Mouse (Mus musculus) layer of hippocampus, adult 9-11 months (tissue): ENCODE data around the gene Lrrc32.

Experiments
- DNase-seq: peaks from one replicate; pipeline ENCODE4 v3.0.0; 2022

Gene Lrrc32

DNA sequence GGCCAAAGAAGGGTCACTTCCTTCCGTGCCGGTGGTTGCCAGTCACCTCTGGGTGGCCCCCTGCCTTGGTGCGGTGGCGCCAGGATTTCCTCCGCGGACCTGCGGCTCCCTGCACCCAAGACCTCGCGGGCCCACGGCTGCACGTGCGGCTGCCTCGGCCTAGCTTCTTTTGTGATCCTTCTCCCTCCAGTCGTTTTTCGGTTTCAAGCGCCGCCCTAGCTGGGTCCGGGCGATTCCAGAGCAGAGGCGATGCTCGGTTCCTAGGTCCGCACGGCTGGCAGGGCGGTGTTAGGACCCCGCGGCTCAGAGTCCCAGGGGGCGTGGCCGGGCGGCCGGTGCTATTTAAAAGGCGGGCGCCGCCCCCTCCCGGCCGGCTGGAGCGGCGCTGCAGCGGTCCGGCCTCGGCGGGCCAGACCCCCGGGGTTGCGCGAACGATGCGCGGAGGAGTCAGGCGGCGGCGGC lies 571 bp downstream of the Lrrc32 start:
- peak; percentile 34 for DNase-seq

DNA sequence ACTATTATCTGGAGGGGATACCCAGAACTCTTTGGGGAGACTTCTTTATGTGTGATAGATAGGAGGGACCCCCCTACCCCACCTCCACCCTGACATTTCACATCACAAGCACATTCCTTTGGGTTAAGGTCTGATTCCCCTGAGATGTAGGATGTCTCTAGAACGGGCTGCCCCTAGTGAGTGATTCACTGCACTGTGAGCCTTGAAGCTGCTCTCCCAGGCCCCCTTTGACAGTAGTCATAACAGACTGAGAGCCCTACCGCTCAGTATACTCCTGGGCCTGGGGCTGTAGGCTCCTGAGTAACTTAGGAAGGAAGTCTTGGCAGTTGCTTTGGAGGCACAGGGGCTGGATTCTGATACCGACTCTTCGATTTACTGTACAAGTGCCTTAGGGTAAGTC lies 1.2 kb downstream of the Lrrc32 start:
- no peak for DNase-seq

DNA sequence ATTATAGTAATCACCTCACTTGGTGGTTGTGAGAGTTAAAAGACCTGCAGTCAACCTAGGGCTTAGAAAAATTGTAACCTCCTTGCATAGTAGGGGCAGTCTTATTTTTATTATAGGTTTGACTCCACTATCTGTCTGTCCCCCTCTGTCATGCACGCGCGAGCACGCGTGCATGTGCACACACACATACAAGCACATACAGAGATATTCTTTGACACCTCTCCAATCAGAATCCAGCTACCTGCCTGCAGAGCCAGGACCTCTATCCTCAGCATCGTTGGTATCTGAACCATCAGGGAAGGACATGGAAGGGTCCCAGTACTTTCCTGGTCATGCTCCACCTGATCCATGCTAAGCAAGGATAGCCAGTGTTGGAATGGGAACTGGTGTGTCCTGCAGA lies 1.8 kb downstream of the Lrrc32 start:
- no peak for DNase-seq

DNA sequence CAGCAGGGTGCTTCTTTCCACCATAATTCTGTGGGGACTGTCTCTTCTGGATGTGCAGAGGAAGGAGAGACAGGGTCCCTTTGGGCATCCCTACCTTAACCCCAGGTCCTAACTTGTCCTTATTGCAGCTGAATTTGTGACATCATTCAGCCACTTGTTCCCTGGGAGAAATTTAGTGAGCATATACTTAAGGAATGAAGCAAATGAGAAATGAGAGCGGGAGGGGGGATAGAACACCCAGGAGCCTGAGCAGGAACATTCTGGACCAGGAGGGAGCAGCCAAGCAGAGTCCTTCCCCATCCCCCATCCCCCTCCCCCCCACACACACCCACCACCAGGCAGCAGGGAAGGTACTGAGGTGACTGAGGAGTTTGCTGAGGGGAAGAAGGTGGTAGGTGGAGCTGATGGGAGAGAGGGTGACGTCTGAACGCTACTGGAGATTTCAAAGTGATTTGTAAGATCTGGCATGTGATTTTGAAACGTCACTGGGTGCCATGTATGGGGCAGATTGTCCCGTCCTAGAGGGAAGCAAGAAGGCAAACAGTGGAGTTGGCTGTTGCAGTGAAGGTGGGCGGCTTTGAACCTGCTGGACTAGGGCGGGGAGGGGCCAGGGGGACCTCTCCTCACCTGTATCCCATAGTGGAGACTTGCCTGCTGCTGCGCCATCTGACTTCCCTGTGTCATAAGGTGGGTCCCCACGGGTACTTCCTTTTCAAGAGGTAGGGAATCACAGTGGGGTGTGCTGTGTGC lies 2.5 kb downstream of the Lrrc32 start:
- no peak for DNase-seq

DNA sequence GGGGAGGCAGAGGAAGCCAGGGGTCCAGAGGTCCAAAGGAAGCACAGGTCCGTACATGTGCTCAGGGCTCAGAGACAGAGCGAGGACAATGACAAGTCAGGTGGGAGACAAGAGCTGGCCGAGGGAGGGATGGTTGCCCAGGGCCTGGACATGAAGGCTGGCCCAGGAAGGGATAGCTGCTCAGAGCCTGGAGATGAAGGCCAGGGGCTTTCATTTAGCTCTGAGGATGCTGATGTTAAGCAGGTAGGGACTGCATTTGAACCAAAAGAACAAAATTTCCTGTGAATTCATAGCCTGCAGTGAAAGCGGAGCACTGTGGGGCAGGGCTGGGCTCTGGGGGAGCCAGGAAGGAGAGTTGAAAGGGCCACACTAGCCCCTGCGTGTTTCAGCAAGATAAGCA lies 3.2 kb downstream of the Lrrc32 start:
- no peak for DNase-seq

DNA sequence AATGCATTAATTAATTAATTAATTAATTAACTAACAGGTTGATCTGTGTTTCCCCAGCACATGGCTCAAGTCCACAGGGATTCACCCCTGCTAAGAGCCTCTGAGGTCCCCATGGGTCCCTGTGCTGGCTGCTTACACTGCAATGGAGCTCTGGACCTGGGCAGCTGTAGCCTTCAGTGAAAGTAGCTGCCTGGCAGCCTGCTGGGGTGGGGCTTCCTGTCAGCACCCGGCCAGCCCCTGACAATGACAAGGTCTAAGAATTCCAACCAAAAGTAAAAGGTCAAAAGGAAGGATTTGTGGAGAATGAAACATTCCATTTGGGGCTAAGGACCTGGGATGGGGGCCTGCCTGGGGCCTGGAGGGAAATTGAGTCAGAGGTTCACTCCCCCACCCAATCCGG lies 4.2 kb downstream of the Lrrc32 start:
- DNase-seq, result no peak

DNA sequence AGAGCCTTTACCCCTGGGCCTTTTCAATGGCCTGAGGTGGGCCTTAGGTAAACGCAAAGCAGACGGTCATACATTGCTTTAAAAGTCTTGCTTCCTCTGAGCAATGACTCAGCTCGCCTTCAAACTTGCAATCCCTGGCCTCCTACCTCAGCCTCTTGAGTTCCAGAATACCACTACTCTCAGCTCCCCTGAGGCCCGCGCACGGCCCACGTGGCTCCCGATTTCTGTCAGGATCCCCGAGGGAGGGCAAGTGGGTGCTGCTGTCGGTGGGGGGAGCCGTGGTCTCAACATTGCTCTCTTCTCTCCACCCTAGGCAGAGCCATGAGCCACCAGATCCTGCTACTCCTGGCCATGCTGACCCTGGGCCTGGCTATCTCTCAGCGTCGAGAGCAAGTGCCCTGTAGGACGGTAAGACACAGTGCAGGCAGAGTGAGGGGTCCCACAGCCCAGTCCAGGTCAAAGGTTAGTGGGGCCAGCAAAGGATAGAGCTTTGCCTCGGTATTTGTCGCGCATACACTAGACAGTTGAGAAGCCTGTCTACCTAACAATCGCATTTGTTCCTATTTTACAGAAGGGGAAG lies 4.9 kb downstream of the Lrrc32 start:
- no peak for DNase-seq

DNA sequence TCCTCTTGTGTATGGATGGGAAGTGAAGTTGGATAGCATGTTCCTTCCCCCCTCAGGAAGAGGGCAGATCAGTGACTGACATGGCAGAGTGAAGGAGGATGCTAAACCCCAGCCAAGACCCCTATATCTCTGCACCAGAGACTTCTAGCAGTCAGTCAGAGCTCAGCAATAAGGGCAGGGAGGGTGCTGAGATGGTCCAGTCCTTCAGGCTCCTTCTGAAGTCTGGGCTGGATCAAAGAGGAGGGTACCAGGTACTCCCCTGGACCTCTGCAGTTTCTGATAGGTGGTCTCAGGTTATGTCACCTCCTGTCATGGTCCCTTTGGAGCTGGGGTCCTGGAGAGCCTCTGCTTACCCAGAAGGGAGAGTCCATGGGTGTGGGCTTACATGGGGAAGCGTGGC lies 6.5 kb downstream of the Lrrc32 start:
- DNase-seq, result no peak

DNA sequence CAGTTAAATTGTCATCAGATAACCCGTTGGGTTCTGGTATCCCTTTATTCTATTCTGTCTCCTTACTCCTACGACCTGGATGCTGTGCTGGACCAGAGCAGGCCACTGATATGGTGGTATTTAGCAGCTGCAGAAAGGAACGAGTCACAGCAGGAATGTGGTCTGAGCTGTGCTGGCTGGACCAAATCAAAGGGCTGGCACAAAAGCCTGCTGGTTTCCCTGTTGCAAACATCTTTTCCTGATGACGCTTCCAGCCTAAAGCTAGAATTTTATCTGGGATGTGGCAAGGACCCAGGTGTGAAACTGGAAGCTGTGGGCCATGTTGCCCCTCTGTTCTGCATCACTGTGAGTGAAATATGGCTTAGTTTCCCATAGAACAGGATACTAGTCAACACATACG lies 8.4 kb downstream of the Lrrc32 start:
- DNase-seq, result no peak

DNA sequence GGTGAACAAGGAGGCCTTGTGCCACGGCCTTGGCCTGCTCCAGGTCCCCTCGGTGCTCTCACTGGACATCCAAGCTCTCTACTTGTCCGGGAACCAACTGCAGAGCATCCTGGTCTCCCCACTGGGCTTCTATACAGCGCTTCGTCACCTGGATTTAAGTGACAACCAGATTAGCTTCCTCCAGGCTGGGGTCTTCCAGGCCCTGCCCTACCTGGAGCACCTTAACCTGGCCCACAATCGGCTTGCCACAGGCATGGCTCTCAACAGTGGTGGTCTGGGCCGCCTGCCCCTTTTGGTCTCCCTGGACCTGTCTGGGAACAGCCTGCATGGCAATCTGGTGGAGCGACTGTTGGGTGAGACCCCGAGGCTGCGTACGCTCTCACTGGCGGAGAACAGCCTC lies 9.0 kb downstream of the Lrrc32 start:
- DNase-seq, result no peak

DNA sequence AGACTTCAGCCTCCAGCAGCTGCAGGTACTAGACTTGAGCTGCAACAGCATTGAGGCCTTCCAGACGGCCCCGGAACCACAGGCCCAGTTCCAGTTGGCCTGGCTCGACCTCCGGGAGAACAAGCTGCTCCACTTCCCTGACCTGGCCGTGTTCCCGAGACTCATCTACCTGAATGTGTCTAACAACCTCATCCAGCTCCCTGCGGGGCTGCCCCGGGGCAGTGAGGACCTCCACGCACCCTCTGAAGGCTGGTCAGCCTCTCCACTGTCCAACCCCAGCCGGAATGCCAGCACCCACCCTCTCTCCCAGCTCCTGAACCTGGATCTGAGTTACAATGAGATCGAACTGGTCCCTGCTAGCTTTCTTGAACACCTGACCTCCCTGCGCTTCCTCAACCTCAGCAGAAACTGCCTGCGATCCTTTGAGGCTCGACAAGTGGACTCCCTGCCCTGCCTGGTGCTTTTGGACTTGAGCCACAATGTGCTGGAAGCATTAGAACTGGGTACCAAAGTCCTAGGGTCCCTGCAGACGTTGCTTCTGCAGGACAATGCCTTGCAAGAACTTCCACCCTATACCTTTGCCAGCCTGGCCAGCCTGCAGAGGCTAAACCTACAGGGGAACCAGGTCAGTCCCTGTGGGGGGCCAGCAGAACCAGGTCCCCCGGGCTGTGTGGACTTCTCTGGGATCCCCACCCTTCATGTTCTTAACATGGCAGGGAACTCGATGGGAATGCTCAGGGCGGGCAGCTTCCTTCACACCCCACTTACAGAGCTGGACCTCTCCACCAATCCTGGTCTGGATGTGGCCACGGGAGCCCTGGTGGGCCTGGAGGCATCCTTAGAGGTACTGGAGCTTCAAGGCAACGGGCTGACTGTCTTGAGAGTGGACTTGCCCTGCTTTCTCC lies 9.8 kb downstream of the Lrrc32 start:
- DNase-seq, result no peak

DNA sequence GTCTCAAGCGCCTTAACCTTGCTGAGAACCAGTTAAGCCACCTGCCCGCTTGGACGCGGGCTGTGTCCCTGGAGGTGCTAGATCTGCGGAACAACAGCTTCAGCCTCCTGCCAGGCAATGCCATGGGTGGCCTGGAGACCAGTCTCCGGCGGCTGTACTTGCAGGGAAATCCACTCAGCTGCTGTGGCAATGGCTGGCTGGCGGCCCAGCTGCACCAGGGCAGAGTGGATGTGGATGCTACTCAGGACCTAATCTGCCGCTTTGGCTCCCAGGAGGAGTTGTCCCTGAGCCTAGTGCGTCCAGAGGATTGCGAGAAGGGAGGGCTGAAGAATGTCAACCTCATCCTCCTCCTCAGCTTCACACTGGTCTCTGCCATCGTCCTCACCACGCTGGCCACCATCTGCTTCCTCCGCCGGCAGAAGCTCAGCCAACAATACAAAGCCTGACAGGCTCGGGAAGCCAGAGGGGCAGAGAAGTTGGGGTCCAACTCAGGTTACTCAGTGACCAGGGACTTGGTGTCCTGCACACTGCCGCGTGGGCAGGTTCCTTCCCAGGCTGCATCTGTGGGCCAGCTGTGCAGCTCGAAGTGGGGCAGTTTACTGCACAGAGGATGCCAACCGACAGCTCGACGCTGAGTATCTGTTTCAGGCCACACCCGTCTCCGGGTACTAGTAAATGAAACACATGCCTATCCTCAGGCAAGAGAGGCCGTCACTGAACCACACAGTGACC lies 10.6 kb downstream of the Lrrc32 start:
- DNase-seq, result no peak

DNA sequence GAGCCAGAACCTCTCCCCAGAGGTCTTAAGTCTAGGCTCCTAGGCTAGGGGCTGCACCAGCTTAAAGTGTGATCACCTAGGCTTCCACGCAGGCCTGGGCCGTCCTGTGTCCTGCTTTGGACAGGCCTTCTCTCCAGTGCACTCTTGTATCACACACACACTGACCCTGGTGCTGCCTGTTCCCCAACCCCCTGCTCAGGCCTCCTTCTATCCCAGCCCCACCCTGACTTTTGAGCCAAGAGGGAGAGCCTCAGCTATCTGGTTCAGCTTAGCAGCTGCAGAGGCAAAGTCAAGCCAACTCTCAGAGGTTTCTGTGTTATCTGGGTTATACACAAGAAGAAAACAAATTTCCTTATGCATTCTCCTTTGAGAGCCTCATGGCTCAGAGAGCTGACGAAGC lies 11.4 kb downstream of the Lrrc32 start:
- no peak for DNase-seq

DNA sequence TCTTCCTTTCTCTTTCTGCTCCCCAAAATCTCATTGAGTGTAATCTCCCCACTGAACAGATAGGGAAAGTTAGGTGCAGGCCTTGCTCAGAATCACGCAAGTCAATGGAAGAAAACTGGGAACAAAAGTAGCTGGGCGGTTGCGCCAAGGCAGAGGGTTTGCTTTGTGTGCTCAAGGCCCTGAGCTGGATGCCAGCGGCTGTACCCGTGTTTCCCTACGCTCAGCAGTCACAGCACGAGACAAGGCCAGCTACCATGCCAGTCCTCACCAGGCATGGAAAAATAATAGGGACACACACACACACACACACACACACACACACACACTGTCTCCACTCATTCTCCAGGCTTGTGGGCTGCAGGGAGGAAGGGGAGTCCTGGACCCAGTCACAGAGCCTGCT lies 12.0 kb downstream of the Lrrc32 start:
- DNase-seq, result no peak

DNA sequence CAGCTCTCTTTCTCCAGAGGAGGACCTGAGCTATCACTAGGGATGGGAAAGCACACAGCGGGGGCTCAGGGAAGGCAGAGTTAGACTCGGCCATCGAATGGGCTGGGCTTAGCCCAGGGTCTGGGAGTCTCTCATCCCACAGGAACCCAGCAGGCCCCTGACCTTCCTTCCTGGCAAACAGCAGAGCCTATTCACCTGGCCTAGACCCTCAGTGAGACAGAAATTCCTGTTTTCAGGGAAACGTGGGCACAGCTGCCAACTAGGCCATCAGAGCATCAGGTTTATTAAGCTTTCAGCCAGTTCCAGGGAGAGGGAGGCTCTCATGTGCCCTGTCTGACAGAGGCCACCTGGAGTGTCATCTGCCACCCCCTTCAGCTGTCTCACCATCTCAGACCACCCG lies 13.8 kb downstream of the Lrrc32 start:
- DNase-seq, result no peak

DNA sequence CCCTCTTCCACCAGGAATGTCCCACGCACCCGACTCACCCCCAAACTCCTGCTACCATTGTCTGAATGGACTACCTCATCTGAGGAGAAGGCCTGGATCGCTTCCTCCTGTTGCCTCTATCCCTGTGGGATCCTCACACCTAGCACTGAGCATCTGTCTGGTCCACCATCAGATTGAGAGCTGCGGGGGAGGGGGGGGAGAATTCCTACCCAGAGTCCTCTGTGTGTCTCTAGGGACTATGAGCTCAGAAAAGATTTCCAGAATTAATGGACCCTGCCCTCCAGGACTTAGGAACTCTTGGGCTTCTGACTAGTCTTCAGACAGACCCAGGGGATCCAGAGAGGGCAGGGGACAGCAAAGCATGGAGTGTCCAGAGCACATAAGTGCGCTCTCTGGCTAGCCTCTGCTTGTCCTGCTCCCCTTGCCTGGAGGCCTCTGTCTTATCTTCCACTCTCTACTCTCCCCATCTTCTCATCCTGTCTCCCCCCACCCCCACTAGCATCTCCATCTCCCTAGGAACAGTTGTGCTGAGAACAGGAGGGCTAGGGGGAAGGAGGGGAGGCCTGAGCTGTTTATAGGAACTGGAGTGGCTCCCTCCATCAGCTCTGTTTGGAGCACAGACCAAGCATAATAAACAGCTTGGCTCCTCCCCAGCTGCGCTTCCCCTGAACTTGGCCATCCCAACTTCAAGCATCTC lies 15.0 kb downstream of the Lrrc32 start:
- DNase-seq, result peak; percentile 31

DNA sequence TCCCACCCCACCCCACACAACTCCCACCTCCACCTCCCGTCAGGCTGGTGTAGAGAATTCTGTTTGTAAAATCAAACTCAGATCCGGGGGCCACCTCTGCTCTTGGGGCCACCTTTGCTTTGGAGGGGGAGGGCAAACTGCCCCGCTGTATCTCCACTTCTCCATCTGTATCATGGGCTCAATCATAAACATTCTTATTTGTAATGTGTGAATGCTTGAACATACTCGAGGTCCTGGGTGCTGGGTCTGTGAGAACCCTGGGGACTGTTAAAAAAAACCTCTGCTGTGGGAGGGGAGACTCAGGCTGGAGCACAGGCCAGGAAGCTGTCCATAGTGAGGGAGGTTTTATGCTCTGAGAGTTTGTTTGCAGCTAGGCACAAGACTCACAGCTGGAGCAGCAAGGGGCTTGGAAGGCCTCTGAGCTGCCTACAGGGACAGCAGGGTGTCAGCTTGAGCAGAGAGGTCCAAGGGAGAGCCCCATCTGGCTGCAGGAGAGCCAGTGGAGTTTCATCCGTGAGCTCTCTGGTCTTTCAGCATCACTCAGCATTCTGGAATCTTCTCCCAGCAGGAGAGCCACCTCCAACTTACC lies 15.7 kb downstream of the Lrrc32 start:
- no peak for DNase-seq

DNA sequence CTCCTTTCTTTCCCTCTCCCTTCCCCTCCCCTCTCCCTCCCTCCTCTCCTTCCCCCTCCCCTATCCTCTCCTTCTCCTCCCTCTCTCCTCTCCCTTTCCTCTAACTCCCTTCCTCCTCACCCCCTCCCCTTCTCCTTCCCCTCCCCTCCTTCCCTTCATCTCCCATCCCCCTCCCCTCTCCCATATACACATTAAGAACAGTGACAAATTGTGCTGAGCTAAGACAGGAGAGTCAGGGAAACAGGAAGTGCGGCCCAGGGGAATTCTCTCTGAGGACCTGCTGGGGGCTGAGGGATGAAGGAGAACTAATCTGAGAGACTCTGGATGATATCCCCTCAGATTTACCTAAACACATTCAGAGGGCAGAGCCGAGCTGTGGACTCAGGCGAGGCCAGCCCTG lies 16.6 kb downstream of the Lrrc32 start:
- DNase-seq, result no peak

DNA sequence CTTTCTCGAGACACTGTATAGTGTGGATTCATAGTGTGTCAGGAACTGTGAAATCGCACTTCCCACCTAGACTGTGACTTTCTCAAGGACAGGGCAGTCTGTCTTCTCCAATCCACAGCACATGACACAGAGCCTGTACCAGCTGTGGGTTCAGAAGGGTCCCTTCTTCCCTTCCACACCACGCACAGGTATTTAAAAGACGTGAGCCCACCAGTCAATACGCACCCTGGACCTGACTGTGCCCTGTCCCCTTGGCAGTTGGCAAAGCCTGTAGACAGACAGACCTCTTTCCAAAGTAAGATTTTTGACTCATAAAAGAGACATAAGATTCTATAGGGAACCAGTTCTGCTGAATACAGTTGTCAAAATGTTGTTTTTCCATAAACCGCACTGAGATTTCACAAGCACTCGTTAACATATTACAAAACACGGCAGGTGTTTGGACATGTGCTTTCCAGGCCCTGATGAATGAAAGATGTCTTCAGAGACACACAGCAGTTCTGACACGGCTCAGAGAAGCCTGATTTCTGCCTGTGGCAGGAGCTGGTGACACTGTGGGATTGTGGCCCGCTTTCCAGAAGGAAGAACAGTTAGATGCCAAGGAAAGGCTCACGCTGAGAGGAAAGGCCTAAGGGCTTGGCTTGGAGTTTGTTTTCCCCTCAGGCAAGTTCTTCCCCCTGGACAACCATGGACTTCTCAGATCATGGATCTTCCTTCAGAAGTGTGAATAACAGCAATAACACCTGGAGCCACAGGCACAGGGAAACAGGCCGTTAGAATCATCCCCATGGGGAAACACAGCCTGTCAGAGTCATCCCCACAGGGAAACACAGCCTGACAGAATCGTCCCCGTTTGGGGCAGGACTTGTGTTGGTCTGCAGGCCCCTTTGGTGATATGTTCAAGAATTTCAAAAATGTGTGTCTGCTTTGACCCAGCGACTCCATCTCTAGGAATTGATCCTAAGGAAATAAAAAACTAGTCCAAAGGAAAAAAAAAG lies 22.2 kb downstream of the Lrrc32 start:
- no peak for DNase-seq

DNA sequence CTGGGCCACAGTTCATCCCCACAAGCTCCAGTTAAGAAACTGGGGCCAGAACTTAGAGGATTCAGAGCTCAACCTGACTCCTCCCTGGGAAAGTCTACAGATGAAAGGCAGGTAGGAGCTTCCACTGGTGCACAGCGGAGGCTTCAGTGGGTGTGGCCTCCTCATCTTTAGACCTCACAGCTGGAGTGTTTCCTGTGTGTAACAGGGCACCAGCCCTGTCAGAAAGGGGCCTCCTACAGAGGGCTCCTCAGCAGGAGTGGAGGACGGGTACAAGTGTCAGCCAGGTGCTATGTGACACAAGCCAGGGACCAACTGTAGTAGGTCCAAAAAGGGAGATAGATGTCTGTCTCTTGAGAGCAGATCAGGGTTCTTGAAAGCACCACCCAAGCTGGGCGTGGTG lies 24.2 kb downstream of the Lrrc32 start:
- DNase-seq, result no peak

DNA sequence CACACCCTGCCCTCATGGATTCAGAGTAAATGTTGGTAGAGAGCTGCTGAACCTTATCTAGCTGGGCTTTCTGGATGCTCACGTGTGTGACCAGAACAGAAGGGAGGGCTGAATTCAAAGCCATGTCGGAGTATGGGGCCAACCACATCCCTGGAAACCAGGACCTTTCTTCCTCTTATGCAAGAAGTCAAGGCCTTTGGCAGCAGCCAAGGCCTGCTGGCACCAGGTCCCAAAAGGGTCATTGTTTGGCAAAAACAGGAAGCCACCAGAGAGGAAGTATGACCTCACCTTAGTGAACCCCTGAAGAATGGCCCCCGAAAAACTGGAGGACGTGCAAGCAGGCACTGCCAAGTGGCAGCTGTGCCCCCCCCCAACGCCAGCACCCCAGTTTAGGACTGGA lies 33.5 kb downstream of the Lrrc32 start:
- DNase-seq, result no peak
